Mouse (Mus musculus) spleen, postnatal 14 days (tissue): ENCODE results near the gene Osbpl10.
"Not testable (repeated sequence)": the region's sequence is repeated elsewhere in the genome, so short reads cannot be mapped to it uniquely, and the experiment has no call there.

Source experiments
- DNase-seq, 2 experiments: peaks; one replicate each; pipeline ENCODE4 v3.0.0; 2021 to 2022; ENCODE audit warnings: low spot score in 2 of 2

The Osbpl10 gene

GRCm38 (mm10) chr9:114978281-114979111 lies at the start of gene Osbpl10:
Osbpl10 (plus strand) TSS chr9:114978569.
- peak in 1 of 2 experiments; percentile 6 for DNase-seq

- DNase-seq: no peak
Measured at GRCm38 (mm10) chr9:114930464-114931090, 47.8 kb upstream of the Osbpl10 start.

- DNase-seq: peak in 1 of 2 experiments; percentile 3
Measured at GRCm38 (mm10) chr9:114932607-114933006, 45.8 kb upstream of the Osbpl10 start.

- DNase-seq: peak in 1 of 2 experiments; percentile 5
Measured at GRCm38 (mm10) chr9:114933037-114933722, 45.2 kb upstream of the Osbpl10 start.

GRCm38 (mm10) chr9:114933723-114934171 lies 44.6 kb upstream of the Osbpl10 start, which contains the start of gene Gpd1l:
Gpd1l (minus strand) TSS chr9:114933987.
- DNase-seq: peak; percentile 82 to 86

- peak in 1 of 2 experiments; percentile 7 for DNase-seq
Measured at GRCm38 (mm10) chr9:114934231-114934630, 44.1 kb upstream of the Osbpl10 start.

GRCm38 (mm10) chr9:114935321-114935720 lies 43.0 kb upstream of the Osbpl10 start:
- DNase-seq: no peak

GRCm38 (mm10) chr9:114936687-114937086 lies 41.7 kb upstream of the Osbpl10 start:
- no peak for DNase-seq

GRCm38 (mm10) chr9:114944642-114945041 lies 33.7 kb upstream of the Osbpl10 start:
- no peak for DNase-seq

GRCm38 (mm10) chr9:114945576-114945975 lies 32.8 kb upstream of the Osbpl10 start:
- DNase-seq: no peak

GRCm38 (mm10) chr9:114948395-114948794 lies 30.0 kb upstream of the Osbpl10 start:
- no peak for DNase-seq

GRCm38 (mm10) chr9:114952866-114953265 lies 25.5 kb upstream of the Osbpl10 start:
- DNase-seq: no peak

- no peak for DNase-seq
Measured at GRCm38 (mm10) chr9:114955340-114955739, 23.0 kb upstream of the Osbpl10 start.

GRCm38 (mm10) chr9:114956945-114957344 lies 21.4 kb upstream of the Osbpl10 start:
- DNase-seq: no peak

- no peak for DNase-seq
Measured at GRCm38 (mm10) chr9:114960043-114960789, 18.2 kb upstream of the Osbpl10 start.

- DNase-seq: no peak
Measured at GRCm38 (mm10) chr9:114960844-114961243, 17.5 kb upstream of the Osbpl10 start.

GRCm38 (mm10) chr9:114964093-114964492 lies 14.3 kb upstream of the Osbpl10 start:
- no peak for DNase-seq

- DNase-seq: not testable (repeated sequence)
Measured at GRCm38 (mm10) chr9:114966286-114966685, 12.1 kb upstream of the Osbpl10 start.

- no peak for DNase-seq
Measured at GRCm38 (mm10) chr9:114977461-114978280, 698 bp upstream of the Osbpl10 start.

- no peak for DNase-seq
Measured at GRCm38 (mm10) chr9:114979969-114980368, 1.6 kb downstream of the Osbpl10 start.
